Mouse (Mus musculus) stomach, embryonic 16.5 days (tissue): ENCODE measurements around the gene Ano5. TPM values are rescaled to one million over a fixed set of nuclear protein-coding genes. Genes with fewer than 3 reads are reported as not detected.

ENCODE experiments used
- ATAC-seq: fragments of 200-750 bp; cut with Nextera tagmentation; 2 replicates; pipeline ENCODE4 v1.8.0; 2017; ENCODE audit warnings: moderate number of reproducible peaks, moderate TSS enrichment; ENCODE audit not compliant: insufficient read depth, low FRiP score
- H3K27ac ChIP-seq: fragments of 300-500 bp; sonication (generic); 2 replicates; pipeline ENCODE4 v1.5.1; 2014; ENCODE audit warnings: low read length
- H3K27me3 ChIP-seq: fragments of 300-500 bp; sonication (generic); 2 replicates; pipeline ENCODE4 v1.6.1; 2014; ENCODE audit warnings: low read length, control low read depth, mixed read lengths; ENCODE audit not compliant: control insufficient read depth, insufficient read depth
- H3K36me3 ChIP-seq: fragments of 300-500 bp; sonication (generic); 2 replicates; pipeline ENCODE4 v1.6.1; 2014; ENCODE audit warnings: low read length; ENCODE audit not compliant: control insufficient read depth, insufficient read depth
- H3K4me1 ChIP-seq: fragments of 300-500 bp; sonication (generic); 2 replicates; pipeline ENCODE4 v1.6.1; 2014; ENCODE audit warnings: low read length, control low read depth, mixed read lengths; ENCODE audit not compliant: control insufficient read depth, insufficient read depth
- H3K4me2 ChIP-seq: fragments of 300-500 bp; sonication (generic); 2 replicates; pipeline ENCODE4 v1.6.1; 2014; ENCODE audit warnings: low read depth, low read length, mixed read lengths
- H3K4me3 ChIP-seq: fragments of 300-500 bp; sonication (generic); replicated peaks from 2 replicates; pipeline ENCODE4 v1.5.1; 2014; ENCODE audit warnings: mild to moderate bottlenecking, low read length
- H3K9ac ChIP-seq: fragments of 300-500 bp; sonication (generic); 2 replicates; pipeline ENCODE4 v1.6.1; 2014; ENCODE audit warnings: low read length
- H3K9me3 ChIP-seq: fragments of 300-500 bp; sonication (generic); replicated peaks from 2 replicates; pipeline ENCODE4 v1.6.1; 2016; ENCODE audit warnings: low read length, control low read depth; ENCODE audit not compliant: control insufficient read depth
- WGBS: fragments of 180-500 bp; shearing (Covaris S2); extraction: QIAGEN DNeasy Blood & Tissue Kit; methylation state at CpG from one replicate; pipeline ENCODE4 v1.1.7; 2014; 5-methylcytosine and 5-hydroxymethylcytosine counted together
- polyA plus RNA-seq: library from polyadenylated mRNA; unstranded; fragments of >200 nt; fragmentation: Nextera tagmentation; extraction: Ambion mirVana; gene quantifications from 2 replicates; pipeline ENCODE4 v1.2.1, GENCODE M21; 2015

Ano5 gene
- polyA plus RNA-seq, 1 experiment from 2014 or later, result 0.22 TPM

DNA sequence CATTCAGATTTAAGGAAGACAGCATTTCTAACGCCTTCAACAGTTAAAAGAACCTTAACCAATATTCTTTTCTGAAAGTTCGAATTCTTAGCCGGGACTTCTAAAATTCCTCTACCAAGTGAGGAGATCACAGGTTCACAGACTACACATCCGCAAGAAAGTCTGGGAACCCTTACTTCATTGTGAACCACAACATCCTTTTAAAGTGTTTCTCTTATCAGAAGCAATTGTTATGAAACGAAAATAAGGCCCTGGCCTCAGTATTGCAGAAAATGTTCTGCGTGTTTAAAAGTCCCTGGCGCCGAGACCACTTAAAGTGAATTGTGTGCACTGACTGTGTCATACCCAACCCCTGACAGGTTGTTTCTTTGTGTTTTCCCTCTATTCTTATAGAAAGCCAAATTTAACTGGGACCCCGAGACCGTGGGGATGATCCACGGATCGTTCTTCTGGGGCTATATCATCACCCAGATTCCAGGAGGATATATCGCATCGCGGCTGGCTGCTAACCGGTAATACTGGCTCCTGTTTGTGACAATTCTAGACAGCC lies 115.7 kb downstream of the Ano5 start:
- Histone ChIP-seq H3K36me3 (no peaks in the 10 kb centered on the region), H3K4me3 (no peak overlapping the region), H3K9me3 (no peaks in the 10 kb centered on the region), H3K4me2 (no peak overlapping the region), H3K9ac (no peak overlapping the region), H3K4me1 (no peaks in the 10 kb centered on the region), H3K27me3 (peaks cover 51% of the 10 kb centered on the region), H3K27ac (no peak overlapping the region)
- 5% methylated on average over 16 of the region's 16 CpGs for WGBS
- no peak for ATAC-seq

DNA sequence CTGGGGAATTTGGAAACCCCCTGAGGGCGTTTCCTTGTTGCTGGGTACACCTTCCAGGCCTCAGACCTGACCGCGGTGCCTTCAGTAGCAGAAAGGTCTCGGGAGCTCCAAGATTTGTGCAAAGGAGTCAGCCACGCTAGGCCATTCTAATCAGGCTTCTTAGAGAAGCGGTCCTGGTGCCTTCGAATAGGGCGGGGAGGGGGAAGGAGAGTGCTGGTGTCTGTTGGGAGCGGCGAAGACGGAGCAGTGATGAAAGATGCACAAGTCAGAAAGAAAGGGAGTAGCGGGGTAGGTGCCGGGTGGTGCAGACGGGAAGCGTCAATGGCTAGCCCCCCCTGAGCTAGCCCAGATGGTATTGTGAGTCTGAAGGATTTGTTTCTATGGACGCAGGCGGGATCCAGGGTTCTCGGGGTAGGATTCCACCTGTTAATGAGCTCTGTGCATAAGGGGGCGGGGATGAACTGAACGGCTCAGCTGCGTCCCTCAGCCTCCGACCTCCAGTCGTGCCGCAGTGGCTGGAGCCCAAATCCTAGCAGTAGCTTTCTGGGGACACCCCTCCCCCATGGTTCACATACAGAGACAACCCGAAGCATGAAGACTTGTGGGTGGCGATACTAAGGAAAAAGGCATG lies 116.3 kb downstream of the Ano5 start:
- Histone ChIP-seq H3K9me3 (no peaks in the 10 kb centered on the region), H3K9ac (no peak overlapping the region), H3K27ac (no peak overlapping the region), H3K4me3 (no peak overlapping the region), H3K4me1 (no peaks in the 10 kb centered on the region), H3K36me3 (no peaks in the 10 kb centered on the region), H3K4me2 (no peak overlapping the region), H3K27me3 (peaks cover 46% of the 10 kb centered on the region)
- 1% methylated on average over 26 of the region's 26 CpGs for WGBS
- no peak for ATAC-seq

DNA sequence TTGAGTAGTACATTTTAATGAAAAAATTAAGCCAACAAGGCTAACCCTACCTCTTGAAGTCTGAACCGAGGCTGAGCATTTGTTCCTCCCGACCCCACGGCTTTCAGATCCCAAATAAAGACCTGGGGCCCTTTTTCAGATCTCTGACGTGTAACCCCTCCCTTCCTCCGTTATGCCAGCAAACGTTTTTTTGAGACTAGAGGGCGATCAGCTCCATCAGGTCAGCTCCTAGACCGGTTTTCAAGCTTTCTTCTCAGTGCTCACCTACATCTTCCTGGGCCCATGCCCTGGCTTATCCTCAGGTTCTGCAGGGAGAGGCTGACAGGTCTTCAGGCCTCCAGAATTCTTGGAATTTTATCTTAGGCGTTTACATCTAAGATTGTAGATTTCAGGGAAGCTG lies 116.8 kb downstream of the Ano5 start:
- Histone ChIP-seq H3K4me2 (no peak overlapping the region), H3K4me3 (no peak overlapping the region), H3K27ac (no peak overlapping the region), H3K36me3 (no peaks in the 10 kb centered on the region), H3K9ac (no peak overlapping the region), H3K9me3 (no peaks in the 10 kb centered on the region), H3K27me3 (peaks cover 43% of the 10 kb centered on the region), H3K4me1 (no peaks in the 10 kb centered on the region)
- ATAC-seq, result no peak
- WGBS, result 2% methylated on average over 9 of the region's 9 CpGs

DNA sequence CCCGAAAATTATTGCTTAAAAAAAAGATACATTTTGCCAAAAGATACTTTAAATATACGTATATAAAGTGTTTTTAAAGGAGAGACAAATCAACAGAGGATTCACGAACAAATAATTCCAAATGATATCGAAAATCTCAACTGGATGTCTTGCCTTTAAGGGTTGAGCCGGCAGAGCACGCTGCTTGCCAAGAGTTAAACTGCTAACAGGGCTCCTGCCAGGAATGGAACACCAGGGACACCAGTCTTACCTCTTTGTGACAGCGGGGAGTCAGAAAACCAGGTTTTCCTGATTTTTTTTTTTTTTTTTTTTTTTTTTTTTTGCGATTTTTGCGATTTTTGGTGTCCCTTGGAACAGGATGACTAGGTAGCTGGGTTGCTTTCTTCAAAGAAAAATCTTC lies 117.5 kb downstream of the Ano5 start:
- Histone ChIP-seq H3K27ac (no peak overlapping the region), H3K4me2 (no peak overlapping the region), H3K4me3 (no peak overlapping the region), H3K36me3 (no peaks in the 10 kb centered on the region), H3K27me3 (peaks cover 44% of the 10 kb centered on the region), H3K9ac (no peak overlapping the region), H3K4me1 (no peaks in the 10 kb centered on the region), H3K9me3 (no peaks in the 10 kb centered on the region)
- ATAC-seq, result no peak
- WGBS, result 5% methylated on average over 9 of the region's 9 CpGs

DNA sequence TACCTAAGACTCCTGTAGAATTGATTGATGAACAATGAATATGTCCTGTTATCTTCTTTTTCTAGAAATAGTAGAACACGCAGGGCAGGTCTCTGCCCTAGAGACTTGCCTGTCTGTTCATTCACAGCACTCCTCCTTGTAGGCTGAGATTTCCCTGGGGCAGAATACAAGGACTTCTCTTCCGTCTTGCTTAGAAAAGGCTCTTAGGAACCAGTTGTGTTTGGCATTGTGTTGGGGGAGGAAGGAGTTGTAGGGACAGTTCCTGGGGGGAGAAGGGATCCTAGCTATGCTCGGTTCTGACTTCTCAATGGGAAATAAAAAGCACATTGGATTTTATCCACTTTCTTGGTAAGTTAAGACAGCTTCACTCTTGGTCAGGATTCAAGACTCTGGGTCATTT lies 118.4 kb downstream of the Ano5 start:
- ATAC-seq, result no peak
- H3K27me3 ChIP-seq, result peaks cover 36% of the 10 kb centered on the region
- H3K36me3 ChIP-seq, result no peaks in the 10 kb centered on the region
- H3K4me2 ChIP-seq, result no peak overlapping the region
- 4% methylated on average over 3 of the region's 3 CpGs for WGBS
- no peak overlapping the region for H3K4me3 ChIP-seq
- H3K27ac ChIP-seq, result no peak overlapping the region
- no peaks in the 10 kb centered on the region for H3K9me3 ChIP-seq
- no peak overlapping the region for H3K9ac ChIP-seq
- H3K4me1 ChIP-seq, result no peaks in the 10 kb centered on the region

DNA sequence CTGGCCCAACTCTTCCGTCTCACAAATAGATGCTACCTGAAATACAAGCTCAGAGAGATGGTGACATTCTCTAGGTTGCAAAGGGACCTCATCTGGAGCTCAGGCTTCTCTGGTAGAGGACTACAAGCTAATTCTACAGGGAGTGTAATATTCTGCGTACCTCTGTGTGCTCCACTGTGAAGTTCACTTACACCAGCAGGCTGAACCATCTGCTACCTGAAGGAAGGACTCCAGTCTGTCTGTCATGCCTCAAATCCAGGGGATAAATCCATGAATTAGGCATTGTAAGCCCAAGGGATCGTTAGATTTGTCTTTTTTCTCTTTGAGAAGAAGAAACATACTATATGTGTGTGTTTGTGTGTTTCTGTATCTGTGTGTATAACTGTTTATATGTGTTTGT lies 120.3 kb downstream of the Ano5 start:
- 56% methylated on average over 3 of the region's 3 CpGs for WGBS
- Histone ChIP-seq H3K27ac (no peak overlapping the region), H3K4me3 (no peak overlapping the region), H3K36me3 (no peaks in the 10 kb centered on the region), H3K9ac (no peak overlapping the region), H3K27me3 (peaks cover 22% of the 10 kb centered on the region), H3K4me2 (no peak overlapping the region), H3K4me1 (no peaks in the 10 kb centered on the region), H3K9me3 (no peaks in the 10 kb centered on the region)
- ATAC-seq, result no peak

DNA sequence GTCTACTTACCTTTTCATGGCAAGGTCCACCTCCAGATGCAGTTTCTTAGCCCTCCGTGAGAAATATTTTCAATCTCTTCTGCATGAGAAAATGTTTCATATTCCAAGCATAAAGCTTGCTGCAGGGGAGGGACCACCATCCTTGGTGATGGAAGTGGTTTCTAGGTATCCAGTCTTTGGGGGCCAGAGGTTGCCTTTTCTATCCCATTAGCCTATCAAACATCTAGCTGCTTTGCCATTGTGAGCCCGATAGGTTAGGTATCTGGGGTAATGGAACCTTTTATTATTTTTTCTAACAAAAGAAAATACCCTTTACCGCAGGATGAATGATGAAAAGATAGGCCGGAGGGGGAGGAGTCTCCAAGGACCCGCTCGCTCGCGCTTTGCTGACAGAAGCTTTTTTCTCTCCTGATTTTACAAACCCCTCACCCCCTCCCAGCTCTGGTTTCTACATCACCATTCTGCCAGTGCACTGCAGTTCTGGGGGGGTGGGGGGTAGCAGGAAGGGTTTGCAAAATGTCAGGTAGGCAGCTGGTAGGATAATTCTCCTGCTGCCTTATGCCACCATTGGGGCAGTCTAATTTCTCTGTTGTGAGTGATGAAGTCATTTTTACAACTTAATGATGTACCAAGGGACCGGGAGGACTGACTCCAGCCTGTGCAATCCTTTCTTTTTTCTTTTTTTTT lies 121.9 kb downstream of the Ano5 start:
- 12% methylated on average over 9 of the region's 9 CpGs for WGBS
- peaks cover 12% of the 10 kb centered on the region for H3K27me3 ChIP-seq
- no peaks in the 10 kb centered on the region for H3K9me3 ChIP-seq
- ATAC-seq, result no peak
- H3K9ac ChIP-seq, result no peak overlapping the region
- no peak overlapping the region for H3K4me2 ChIP-seq
- no peaks in the 10 kb centered on the region for H3K4me1 ChIP-seq
- no peak overlapping the region for H3K4me3 ChIP-seq
- H3K36me3 ChIP-seq, result no peaks in the 10 kb centered on the region
- H3K27ac ChIP-seq, result no peak overlapping the region

DNA sequence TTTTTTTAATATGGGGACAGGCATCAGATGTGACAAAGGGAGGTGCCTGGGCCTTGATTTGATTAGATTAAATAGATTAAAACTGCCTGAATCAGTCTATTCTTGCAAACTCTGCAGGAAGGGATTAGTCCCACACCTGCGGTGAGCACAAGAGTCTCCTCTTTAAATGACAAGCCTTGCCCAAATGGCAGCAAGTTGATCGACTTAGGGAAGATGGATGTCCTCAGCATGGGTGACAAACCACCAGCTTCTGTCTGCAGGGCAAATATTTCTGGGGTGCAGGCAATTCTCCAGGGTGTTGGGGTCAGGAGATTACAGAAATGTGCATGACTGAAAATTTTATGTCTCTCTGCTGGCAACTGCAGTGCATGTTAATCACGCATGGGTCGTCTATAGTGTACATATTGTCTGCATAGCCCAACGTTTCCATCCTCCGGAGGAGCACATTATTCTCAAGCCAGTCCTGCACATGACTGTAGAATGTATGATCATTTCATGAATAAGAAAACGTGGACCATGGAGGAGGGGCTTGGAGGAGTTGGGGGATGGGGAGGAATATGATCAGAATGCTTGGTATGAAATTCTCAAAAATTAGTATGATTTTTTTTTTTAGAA lies 122.5 kb downstream of the Ano5 start:
- 10% methylated on average over 7 of the region's 7 CpGs for WGBS
- Histone ChIP-seq H3K4me3 (no peak overlapping the region), H3K9me3 (no peaks in the 10 kb centered on the region), H3K9ac (no peak overlapping the region), H3K27ac (no peak overlapping the region), H3K36me3 (no peaks in the 10 kb centered on the region), H3K4me2 (no peak overlapping the region), H3K27me3 (peaks cover 7% of the 10 kb centered on the region), H3K4me1 (no peaks in the 10 kb centered on the region)
- no peak for ATAC-seq
